Mouse (Mus musculus): Measurements from ENCODE around the gene Agtrap.

Agtrap gene

GRCm38 (mm10) chr4:148107621-148108291 is 19.9 kb upstream of the Agtrap start:
- no peak for DNase-seq (ENCODE audit: low read depth in 2 of 2, low spot score in 2 of 2)

GRCm38 (mm10) chr4:148104146-148104545 is 16.3 kb upstream of the Agtrap start:
- no peak for DNase-seq (ENCODE audit: low read depth in 2 of 2, low spot score in 2 of 2)

- peak; percentile 47 to 53 for DNase-seq (ENCODE audit: low read depth in 2 of 2, low spot score in 2 of 2)
Measured at GRCm38 (mm10) chr4:148101801-148102527, 14.1 kb upstream of the Agtrap start.

- DNase-seq (ENCODE audit: low read depth in 2 of 2, low spot score in 2 of 2) = no peak
Measured at GRCm38 (mm10) chr4:148098666-148099065, 10.8 kb upstream of the Agtrap start.

GRCm38 (mm10) chr4:148097936-148098335 is 10.1 kb upstream of the Agtrap start:
- DNase-seq (ENCODE audit: low read depth in 2 of 2, low spot score in 2 of 2) = no peak

- DNase-seq (ENCODE audit: low read depth in 2 of 2, low spot score in 2 of 2) = no peak
Measured at GRCm38 (mm10) chr4:148095081-148095480, 7.2 kb upstream of the Agtrap start.

GRCm38 (mm10) chr4:148094161-148094560 is 6.3 kb upstream of the Agtrap start:
- DNase-seq (ENCODE audit: low read depth in 2 of 2, low spot score in 2 of 2) = no peak

- DNase-seq (ENCODE audit: low read depth in 2 of 2, low spot score in 2 of 2) = no peak
Measured at GRCm38 (mm10) chr4:148092551-148093271, 4.9 kb upstream of the Agtrap start.

GRCm38 (mm10) chr4:148091181-148091580 is 3.4 kb upstream of the Agtrap start:
- no peak for DNase-seq (ENCODE audit: low read depth in 2 of 2, low spot score in 2 of 2)

GRCm38 (mm10) chr4:148089166-148089565 is 1.3 kb upstream of the Agtrap start:
- no peak for DNase-seq (ENCODE audit: low read depth in 2 of 2, low spot score in 2 of 2)

- no peak for DNase-seq (ENCODE audit: low read depth in 2 of 2, low spot score in 2 of 2)
Measured at GRCm38 (mm10) chr4:148087091-148087906, 532 bp downstream of the Agtrap start.

GRCm38 (mm10) chr4:148085907-148086305 is 1.9 kb downstream of the Agtrap start:
- no peak for DNase-seq (ENCODE audit: low read depth in 2 of 2, low spot score in 2 of 2)

- DNase-seq (ENCODE audit: low read depth in 2 of 2, low spot score in 2 of 2) = no peak
Measured at GRCm38 (mm10) chr4:148085131-148085906, 2.5 kb downstream of the Agtrap start.

- no peak for DNase-seq (ENCODE audit: low read depth in 2 of 2, low spot score in 2 of 2)
Measured at GRCm38 (mm10) chr4:148084261-148084714, 3.5 kb downstream of the Agtrap start.

- DNase-seq (ENCODE audit: low read depth in 2 of 2, low spot score in 2 of 2) = no peak
Measured at GRCm38 (mm10) chr4:148083176-148083899, 4.5 kb downstream of the Agtrap start.

GRCm38 (mm10) chr4:148082257-148083044 is 5.4 kb downstream of the Agtrap start:
- peak; percentile 29 to 62 for DNase-seq (ENCODE audit: low read depth in 2 of 2, low spot score in 2 of 2)

- no peak for DNase-seq (ENCODE audit: low read depth in 2 of 2, low spot score in 2 of 2)
Measured at GRCm38 (mm10) chr4:148081201-148081600, 6.6 kb downstream of the Agtrap start.

GRCm38 (mm10) chr4:148080597-148080973 is 7.2 kb downstream of the Agtrap start:
- no peak for DNase-seq (ENCODE audit: low read depth in 2 of 2, low spot score in 2 of 2)

Measured in CD8-positive naive resting alpha-beta T cell, adult 2 months (primary cell).